ENCODE assay signal across 8 mouse cellular contexts in genomic region chr2:25428442-25429236, GRCm38 (mm10). TPM values are rescaled to one million over a fixed set of nuclear protein-coding genes. Genes with fewer than 3 reads are reported as not detected.
DNase-seq lines count a peak whose midpoint lies in the region; ATAC-seq lines count a peak whose summit lies in the region.

Abca2 (plus strand) TSS chr2:25428703.

- peak; percentile 94 for DNase-seq in CD4-positive helper T cell, adult 2 months (ENCODE audit: low read depth, low spot score)
- peak; percentile 83 for DNase-seq in brain, embryonic 18.5 days (ENCODE audit: low read depth, low spot score)
- peak; percentile 96 for DNase-seq in kidney, postnatal 10 days
- DNase-seq in natural killer cell, adult 2 months (ENCODE audit: low spot score in 2 of 2): peak; percentile 93 to 94

- peaks cover 2% of the 10 kb centered on the region; the same call in 1 of the 2 replicates for H3K4me1 ChIP-seq in heart, embryonic 13.5 days
- peaks cover 43% of the 10 kb centered on the region for H3K4me1 ChIP-seq in liver, embryonic 12.5 days
- H3K4me1 ChIP-seq in stomach, embryonic 15.5 days: peaks cover 5% of the 10 kb centered on the region; the same call in 1 of the 2 replicates

- peak; percentile 82 for ATAC-seq in erythroid progenitor cell, adult 5-6 weeks (replicated peaks; ENCODE audit: low FRiP score, poor library complexity, severe bottlenecking)
- ATAC-seq in heart, embryonic 13.5 days (ENCODE audit: extremely low read depth, insufficient number of reproducible peaks, low FRiP score, low TSS enrichment): peak; percentile 87
- peak; percentile 83 for ATAC-seq in liver, embryonic 12.5 days
- peak; percentile 91 for ATAC-seq in stomach, embryonic 15.5 days (ENCODE audit: insufficient read depth, low FRiP score, low read depth)

- H3K9ac ChIP-seq in heart, embryonic 13.5 days: peak within 1 kb of the TSS; percentile 89
- peak within 1 kb of the TSS; percentile 75 for H3K9ac ChIP-seq in liver, embryonic 12.5 days
- peak within 1 kb of the TSS; percentile 48 for H3K9ac ChIP-seq in stomach, embryonic 15.5 days

- no peaks in the 10 kb centered on the region for H3K36me3 ChIP-seq in heart, embryonic 13.5 days
- no peaks in the 10 kb centered on the region for H3K36me3 ChIP-seq in liver, embryonic 12.5 days
- no peaks in the 10 kb centered on the region for H3K36me3 ChIP-seq in stomach, embryonic 15.5 days

- H3K4me3 ChIP-seq in heart, embryonic 13.5 days: peak within 1 kb of the TSS; percentile 77
- peak within 1 kb of the TSS; percentile 69 for H3K4me3 ChIP-seq in liver, embryonic 12.5 days
- H3K4me3 ChIP-seq in stomach, embryonic 15.5 days (replicated peaks): peak within 1 kb of the TSS; percentile 63

- H3K27me3 ChIP-seq in heart, embryonic 13.5 days (replicated peaks): peaks cover 70% of the 10 kb centered on the region
- H3K27me3 ChIP-seq in liver, embryonic 12.5 days (replicated peaks): peaks cover 59% of the 10 kb centered on the region
- peaks cover 24% of the 10 kb centered on the region; the same call in 1 of the 2 replicates for H3K27me3 ChIP-seq in stomach, embryonic 15.5 days (replicated peaks)

- peak within 1 kb of the TSS; percentile 93 for H3K4me2 ChIP-seq in heart, embryonic 13.5 days
- H3K4me2 ChIP-seq in liver, embryonic 12.5 days: peak within 1 kb of the TSS; percentile 99
- peak within 1 kb of the TSS; percentile 87 for H3K4me2 ChIP-seq in stomach, embryonic 15.5 days

- H3K9me3 ChIP-seq in heart, embryonic 13.5 days: no peaks in the 10 kb centered on the region
- no peaks in the 10 kb centered on the region for H3K9me3 ChIP-seq in liver, embryonic 12.5 days (replicated peaks)
- no peaks in the 10 kb centered on the region for H3K9me3 ChIP-seq in stomach, embryonic 15.5 days

- under 1% methylated on average over 75 of the region's 89 CpGs for WGBS in heart, embryonic 13.5 days
- under 1% methylated on average over 89 of the region's 89 CpGs for WGBS in liver, embryonic 12.5 days (ENCODE audit: insufficient replicate concordance)
- WGBS in stomach, embryonic 15.5 days: under 1% methylated on average over 84 of the region's 89 CpGs

- H3K27ac ChIP-seq in heart, embryonic 13.5 days (replicated peaks): no peak within 1 kb of the TSS
- H3K27ac ChIP-seq in liver, embryonic 12.5 days: no peak within 1 kb of the TSS
- no peak within 1 kb of the TSS for H3K27ac ChIP-seq in stomach, embryonic 15.5 days

RNA-seq across cellular contexts. Expression of gene Abca2, which starts in this region (rescaled TPM):
- 5.0 and 5.8 TPM in 2 replicates for total RNA-seq in erythroid progenitor cell, adult 5-6 weeks (2015; ENCODE audit: low replicate concordance)
- total RNA-seq in erythroid progenitor cell, adult 5-6 weeks (2017; ENCODE audit: low replicate concordance): 1.3 and 2.4 TPM in 2 replicates
- 2.7 and 3.2 TPM in 2 replicates for polyA plus RNA-seq in heart, embryonic 13.5 days (2015; fragmentation: Nextera tagmentation; extraction: Ambion mirVana)
- 2.8 and 3.1 TPM in 2 replicates for polyA plus RNA-seq in liver, embryonic 12.5 days (2016; fragmentation: Nextera tagmentation; extraction: Ambion mirVana)
- polyA plus RNA-seq in stomach, embryonic 15.5 days (2015; fragmentation: Nextera tagmentation; extraction: Ambion mirVana): 3.9 and 4.8 TPM in 2 replicates
